Mouse (Mus musculus): Measurements from ENCODE around the gene Zfp937. TPM values are rescaled to one million over a fixed set of nuclear protein-coding genes. Genes with fewer than 3 reads are reported as not detected.
"Not testable (repeated sequence)": the region's sequence is repeated elsewhere in the genome, so short reads cannot be mapped to it uniquely, and the experiment has no call there.

Zfp937 gene
- 10 to 100 TPM in 3 of 4 experiments, 1 to 10 TPM in 1; 9.6 to 13.2 (median 11.5) TPM for total RNA-seq (2022)

DNA sequence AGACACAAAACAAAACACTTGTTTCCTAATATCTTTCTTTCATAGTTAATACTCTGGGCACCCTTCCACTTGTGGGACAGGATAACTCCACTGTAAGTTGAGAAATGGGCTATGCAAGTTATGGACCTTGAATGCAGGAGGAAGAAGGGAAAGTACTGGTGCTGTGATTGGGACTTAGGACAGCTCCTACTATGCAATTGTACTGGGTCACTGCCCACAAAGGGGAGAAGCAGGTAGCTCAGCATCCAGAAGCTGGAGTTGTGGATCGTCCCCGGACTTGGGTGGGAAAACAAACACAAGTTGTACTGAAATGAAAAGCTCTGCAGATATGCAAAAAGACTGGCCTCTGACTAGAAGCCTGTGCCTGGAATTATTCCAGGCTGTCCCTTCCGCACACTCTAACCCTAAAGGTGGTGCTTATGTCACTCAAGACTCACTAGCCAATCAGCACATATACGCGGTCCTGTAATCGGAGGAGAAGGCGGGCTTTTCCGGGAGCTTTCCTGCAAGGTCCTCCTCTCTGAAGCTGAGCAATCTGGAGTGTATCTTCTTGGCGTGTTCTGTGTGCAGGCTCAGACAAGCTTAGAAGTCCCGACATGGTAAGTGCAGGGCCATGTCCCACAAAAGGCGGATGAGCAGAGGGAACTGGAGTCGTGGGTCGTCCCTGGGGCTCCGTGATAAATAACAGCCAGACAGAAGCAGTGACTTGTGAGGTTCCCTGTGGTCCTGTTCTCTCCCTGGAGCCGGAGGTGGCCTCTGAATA is at the start of gene Zfp937:
Gene Zfp937 (plus strand): TSS at position 474 of the 763 bp plus-strand sequence.
- peak; percentile 85 for DNase-seq (ENCODE audit: low spot score in 2 of 2)

- no peak for DNase-seq (ENCODE audit: low spot score in 2 of 2)
Observed at GRCm38 (mm10) chr2:150173833-150174232, 44.0 kb upstream of the Zfp937 start.

GRCm38 (mm10) chr2:150179579-150179978 is 38.3 kb upstream of the Zfp937 start, which contains the start of gene Gm10770:
Gm10770 (minus strand) TSS chr2:150179679.
- DNase-seq (ENCODE audit: low spot score in 2 of 2), result not testable (repeated sequence)

- DNase-seq (ENCODE audit: low spot score in 2 of 2), result not testable (repeated sequence)
Observed at GRCm38 (mm10) chr2:150181046-150181445, 36.8 kb upstream of the Zfp937 start.

GRCm38 (mm10) chr2:150181570-150181999 is 36.3 kb upstream of the Zfp937 start, which contains the start of gene Gm14139:
Gm14139 (plus strand) TSS chr2:150181755.
- not testable (repeated sequence) for DNase-seq (ENCODE audit: low spot score in 2 of 2)

DNA sequence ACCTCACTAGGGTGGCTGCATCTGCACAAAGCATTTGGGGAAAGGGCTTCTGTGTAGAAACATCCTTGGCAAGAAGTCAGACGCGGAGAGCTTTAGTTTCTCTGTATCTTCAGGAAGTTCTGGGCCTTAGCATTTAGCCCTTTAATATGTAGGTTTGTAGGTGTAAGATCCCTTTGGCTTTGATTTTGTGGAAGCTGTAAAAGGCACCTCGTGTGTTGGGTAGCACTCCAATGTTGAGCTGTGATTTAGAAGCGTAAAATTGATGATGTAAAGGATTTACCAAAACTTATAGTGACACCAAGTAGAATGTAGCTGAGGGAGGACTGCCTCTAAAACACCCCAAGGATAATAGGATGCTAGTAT is 471 bp downstream of the Zfp937 start:
- not testable (repeated sequence) for DNase-seq (ENCODE audit: low spot score in 2 of 2)

- DNase-seq (ENCODE audit: low spot score in 2 of 2), result not testable (repeated sequence)
Observed at GRCm38 (mm10) chr2:150223263-150223662, 5.4 kb downstream of the Zfp937 start.

DNA sequence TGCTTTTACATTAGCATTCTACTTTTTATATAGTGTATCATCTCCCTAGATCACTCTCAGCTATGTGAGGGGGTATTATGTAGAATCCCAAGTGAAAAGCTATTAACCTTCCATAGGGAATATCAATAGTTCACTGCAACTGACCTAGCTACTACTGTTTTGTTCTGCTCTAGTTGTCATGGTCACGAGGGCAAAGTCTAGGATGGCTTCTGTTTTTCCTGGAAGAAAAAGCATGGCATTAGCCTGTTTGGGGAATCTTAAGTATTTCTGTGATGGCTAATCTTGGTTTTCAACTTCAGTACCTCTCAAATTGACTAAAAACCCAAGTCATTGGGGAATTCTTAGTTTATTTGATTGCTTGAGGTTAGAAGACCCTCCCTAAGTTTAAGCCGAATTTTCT is 25.3 kb downstream of the Zfp937 start:
- no peak for DNase-seq (ENCODE audit: low spot score in 2 of 2)

DNA sequence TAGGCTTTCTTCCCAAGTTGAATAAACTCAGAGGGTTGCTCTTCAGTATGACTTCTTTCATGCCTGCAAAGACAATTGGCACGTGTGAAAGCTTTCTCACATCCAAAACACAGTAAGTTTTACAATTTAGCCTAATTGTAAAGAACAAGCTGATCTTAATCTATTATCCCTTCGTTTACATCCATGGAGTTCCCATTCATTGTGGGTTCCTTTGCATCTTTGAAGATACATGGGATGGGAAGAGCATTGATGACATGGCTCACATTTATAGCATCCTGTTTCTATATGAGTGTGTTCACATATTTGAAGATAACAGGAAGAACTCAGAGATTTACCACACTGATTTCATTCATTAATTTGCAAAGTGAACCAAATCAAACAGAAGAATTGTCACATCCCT is 37.6 kb downstream of the Zfp937 start, which contains the start of gene Gm21994:
Gene Gm21994 (minus strand): TSS at position 101 of the 400 bp plus-strand sequence.
- DNase-seq (ENCODE audit: low spot score in 2 of 2), result not testable (repeated sequence)

GRCm38 (mm10) chr2:150256861-150257260 is 39.0 kb downstream of the Zfp937 start:
- DNase-seq (ENCODE audit: low spot score in 2 of 2), result not testable (repeated sequence)

GRCm38 (mm10) chr2:150257291-150257690 is 39.4 kb downstream of the Zfp937 start, which contains the start of gene Gm14124:
Gm14124 (plus strand) TSS chr2:150257517.
- not testable (repeated sequence) for DNase-seq (ENCODE audit: low spot score in 2 of 2)

Other genes starting within 250 kb of the Zfp937 start
- gene Zfp120, start 81.4 kb upstream of the Zfp937 start, total RNA-seq (2022), result 10 to 100 TPM in 3 of 4 experiments, 1 to 10 TPM in 1; 9.8 to 14.7 (median 13.2) TPM
- not detected for gene Gm10770, start 38.4 kb upstream of the Zfp937 start, total RNA-seq (2022)
- gene Gm14139, start 36.3 kb upstream of the Zfp937 start, total RNA-seq (2022), result not detected
- gene Gm21994, start 37.5 kb downstream of the Zfp937 start, total RNA-seq (2022), result 10 to 100 TPM in 2 of 4 experiments, 1 to 10 TPM in 2; 6.2 to 11.5 (median 9.0) TPM
- under 1 TPM; 0.11 to 0.54 (median 0.26) TPM for gene Gm14124, start 39.4 kb downstream of the Zfp937 start, total RNA-seq (2022)
- gene Gm10130, start 105.6 kb downstream of the Zfp937 start, total RNA-seq (2022), result 1 to 10 TPM in 2 of 4 experiments, not detected in 2; 1.9 to 2.1 TPM
- gene 3300002I08Rik, start 144.7 kb downstream of the Zfp937 start, total RNA-seq (2022), result 10 to 100 TPM; 10.5 to 11.8 (median 11.0) TPM
- gene Zfp442, start 233.4 kb downstream of the Zfp937 start, total RNA-seq (2022), result 10 to 100 TPM in 1 of 4 experiments, 1 to 10 TPM in 3; 8.3 to 10.0 (median 8.9) TPM